Mouse (Mus musculus): ENCODE results near the gene Tdrd6.

- TF ChIP-seq CTCF (IDR thresholded peaks at IDR 0.05), result no peak
- TF ChIP-seq EP300 (IDR thresholded peaks at IDR 0.05), result no peak
Measured at GRCm38 (mm10) chr17:43598706-43599105, 31.4 kb downstream of the Tdrd6 start.
